Mouse (Mus musculus): ENCODE results near the gene Prdm8. TPM values are rescaled to one million over a fixed set of nuclear protein-coding genes. Genes with fewer than 3 reads are reported as not detected.

Gene Prdm8
- polyA plus RNA-seq, 1 experiment from 2014 or later, result 8.7 TPM

Other genes starting within 250 kb of the Prdm8 start
- 4.1 and 4.4 TPM in 2 replicates for gene Antxr2, start 136.2 kb upstream of the Prdm8 start, polyA plus RNA-seq (2015; fragmentation: Nextera tagmentation; extraction: Ambion mirVana)
- 0.59 and 0.79 TPM in 2 replicates for gene Fgf5, start 87.0 kb downstream of the Prdm8 start, polyA plus RNA-seq (2015; fragmentation: Nextera tagmentation; extraction: Ambion mirVana)
- gene Cfap299, start 162.1 kb downstream of the Prdm8 start, polyA plus RNA-seq (2015; fragmentation: Nextera tagmentation; extraction: Ambion mirVana), result 0.66 and 2.0 TPM in 2 replicates

All from forebrain, embryonic 15.5 days (tissue).